Mouse (Mus musculus) liver, embryonic 18 days (tissue): ENCODE data around the gene Olfr346. TPM values are rescaled to one million over a fixed set of nuclear protein-coding genes. Genes with fewer than 3 reads are reported as not detected.

ENCODE experiments used
- polyA plus RNA-seq: library from polyadenylated mRNA; depleted of rRNA; stranded (reverse); fragments of >200 nt; gene quantifications from 2 replicates; pipeline ENCODE4 v1.2.3, GENCODE M21; 2012; rRNA removed

Olfr346 gene
- not detected in 2 replicates for polyA plus RNA-seq

DNA sequence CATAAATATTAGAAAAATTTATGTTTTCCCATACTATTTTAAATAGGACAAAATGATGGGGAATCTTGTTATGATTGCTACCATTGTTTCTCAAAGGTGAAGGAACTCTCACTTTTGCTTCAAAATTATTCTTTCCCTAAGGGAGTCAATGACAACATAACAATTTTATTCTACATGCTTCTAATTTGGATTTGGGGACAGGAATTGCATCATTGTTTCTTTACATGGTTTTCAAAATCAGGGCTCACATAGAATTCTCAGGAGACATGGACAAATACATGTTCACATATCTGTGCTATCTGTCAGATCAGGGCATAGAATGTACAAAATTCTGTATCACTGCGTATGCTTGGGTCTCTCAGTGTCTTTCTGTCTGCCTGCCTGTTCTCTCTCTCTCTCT, at the start of gene Olfr346:
Gene Olfr346 (plus strand): TSS at position 301 of the 400 bp plus-strand sequence.

DNA sequence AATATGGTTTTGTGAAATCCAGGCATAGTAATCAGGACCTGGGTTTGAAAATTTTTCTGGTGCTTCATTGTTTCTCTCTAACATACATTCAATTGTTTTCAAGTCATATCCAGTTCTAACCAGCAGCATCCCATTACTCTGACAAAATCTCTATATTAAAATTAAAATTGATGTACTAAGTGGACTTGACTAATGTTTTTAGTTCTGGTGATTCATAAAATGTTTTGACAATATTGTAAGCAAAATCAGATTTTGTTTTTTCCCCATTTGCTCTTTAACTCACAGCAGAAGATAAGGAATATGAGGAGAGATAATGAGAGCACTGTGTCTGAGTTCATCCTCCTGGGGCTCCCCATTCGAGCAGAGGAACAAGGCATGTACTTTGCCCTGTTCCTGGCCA, 45.8 kb upstream of the Olfr346 start, which contains the start of gene Olfr345:
Gene Olfr345 (plus strand): TSS at position 301 of the 400 bp plus-strand sequence.

DNA sequence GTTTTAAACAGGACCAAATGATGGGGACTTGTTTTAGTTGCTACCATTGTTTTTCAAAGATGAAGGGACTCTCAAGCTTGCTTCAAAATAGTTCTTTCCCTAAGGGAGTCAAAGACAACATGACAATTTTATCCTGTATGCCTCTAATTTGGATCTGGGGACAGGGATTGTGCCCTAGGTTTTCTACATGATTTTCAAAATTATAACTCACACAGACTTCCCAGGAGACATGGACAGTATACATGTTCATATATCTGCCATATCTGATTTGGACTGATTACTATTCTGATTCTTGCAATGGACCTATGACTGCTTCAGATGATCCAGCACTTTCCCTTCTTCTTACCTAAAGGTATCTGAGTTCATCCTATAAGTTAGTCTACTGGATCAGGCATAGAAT, 46.0 kb downstream of the Olfr346 start, which contains the start of gene Olfr347:
Gene Olfr347 (plus strand): TSS at position 301 of the 400 bp plus-strand sequence.

Other genes starting within 250 kb of the Olfr346 start
- gene Olfr340, start 233.2 kb upstream of the Olfr346 start, polyA plus RNA-seq = not detected in 2 replicates
- gene Olfr341, start 203.3 kb upstream of the Olfr346 start, polyA plus RNA-seq = not detected in 2 replicates
- not detected in 2 replicates for gene Olfr342, start 160.8 kb upstream of the Olfr346 start, polyA plus RNA-seq
- not detected in 2 replicates for gene Olfr344, start 119.1 kb upstream of the Olfr346 start, polyA plus RNA-seq
- gene Olfr345, start 45.7 kb upstream of the Olfr346 start, polyA plus RNA-seq = not detected in 2 replicates
- gene Olfr347, start 46.1 kb downstream of the Olfr346 start, polyA plus RNA-seq = not detected in 2 replicates
- gene Olfr348, start 98.5 kb downstream of the Olfr346 start, polyA plus RNA-seq = not detected in 2 replicates
- not detected in 2 replicates for gene Olfr50, start 104.8 kb downstream of the Olfr346 start, polyA plus RNA-seq
- gene Olfr3, start 131.2 kb downstream of the Olfr346 start, polyA plus RNA-seq = not detected in 2 replicates
- gene Olfr350, start 160.5 kb downstream of the Olfr346 start, polyA plus RNA-seq = not detected in 2 replicates
- not detected in 2 replicates for gene Olfr351, start 176.9 kb downstream of the Olfr346 start, polyA plus RNA-seq
- not detected in 2 replicates for gene Olfr352, start 182.7 kb downstream of the Olfr346 start, polyA plus RNA-seq
- gene Olfr353, start 207.1 kb downstream of the Olfr346 start, polyA plus RNA-seq = not detected in 2 replicates
- gene Olfr354, start 219.9 kb downstream of the Olfr346 start, polyA plus RNA-seq = not detected in 2 replicates
- not detected in 2 replicates for gene Olfr355, start 243.1 kb downstream of the Olfr346 start, polyA plus RNA-seq